Mouse (Mus musculus): Measurements from ENCODE around the gene Mycbp2. TPM values are rescaled to one million over a fixed set of nuclear protein-coding genes. Genes with fewer than 3 reads are reported as not detected.

The Mycbp2 gene
- polyA plus RNA-seq, 1 experiment from 2014 or later: 15.0 TPM

- DNase-seq (ENCODE audit: low spot score): no peak
- Histone ChIP-seq H3K27ac (replicated peaks) (peak overlapping the region; percentile 95), H3K4me1 (peaks cover 46% of the 10 kb centered on the region), H3K4me3 (peak overlapping the region; percentile 88), H3K27me3 (ENCODE audit: low read depth, poor library complexity, severe bottlenecking) (peaks cover 13% of the 10 kb centered on the region; the same call in 1 of the 2 replicates), H3K36me3 (no peaks in the 10 kb centered on the region), H3K9me3 (replicated peaks) (no peaks in the 10 kb centered on the region)
- WGBS: 14% methylated on average over 6 of the region's 6 CpGs
Observed at GRCm38 (mm10) chr14:103345486-103345857, 1.1 kb downstream of the Mycbp2 start.

- WGBS: 59% methylated on average over 2 of the region's 2 CpGs
- H3K9me3 ChIP-seq (replicated peaks): no peaks in the 10 kb centered on the region
- H3K36me3 ChIP-seq: no peaks in the 10 kb centered on the region
- peaks cover 10% of the 10 kb centered on the region; the same call in 1 of the 2 replicates for H3K27me3 ChIP-seq (ENCODE audit: low read depth, poor library complexity, severe bottlenecking)
- H3K27ac ChIP-seq (replicated peaks): no peak overlapping the region
- H3K4me3 ChIP-seq: peak overlapping the region; percentile 88
- DNase-seq (ENCODE audit: low spot score): no peak
- peaks cover 44% of the 10 kb centered on the region for H3K4me1 ChIP-seq
Observed at GRCm38 (mm10) chr14:103345011-103345410, 1.6 kb downstream of the Mycbp2 start.

DNA sequence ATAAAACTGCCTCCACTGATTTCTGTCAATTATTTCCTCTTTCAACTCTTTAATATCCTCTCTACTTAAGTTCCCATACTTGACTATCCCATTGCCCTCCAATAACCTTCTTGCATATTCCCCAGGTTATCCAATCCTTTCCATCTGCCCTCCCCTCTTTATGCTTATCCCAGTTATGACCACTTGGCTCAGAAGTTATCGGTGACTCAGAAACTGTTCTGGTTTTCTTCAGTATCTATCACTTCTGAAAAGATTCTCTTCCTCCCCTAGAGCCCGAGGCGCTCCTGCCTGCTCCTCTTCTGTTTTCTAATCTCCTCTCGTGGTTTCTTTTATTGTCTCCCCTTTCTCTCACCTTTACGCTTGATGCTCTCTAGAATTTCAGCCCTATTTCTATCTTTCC is 2.8 kb downstream of the Mycbp2 start:
- Histone ChIP-seq H3K27me3 (ENCODE audit: low read depth, poor library complexity, severe bottlenecking) (peaks cover 9% of the 10 kb centered on the region; the same call in 1 of the 2 replicates), H3K36me3 (no peaks in the 10 kb centered on the region), H3K4me1 (peaks cover 35% of the 10 kb centered on the region), H3K27ac (replicated peaks) (no peak overlapping the region), H3K4me3 (no peak overlapping the region), H3K9me3 (replicated peaks) (no peaks in the 10 kb centered on the region)
- WGBS: 70% methylated on average over 5 of the region's 5 CpGs
- DNase-seq (ENCODE audit: low spot score): no peak

GRCm38 (mm10) chr14:103341385-103342294 is 5.0 kb downstream of the Mycbp2 start:
- Histone ChIP-seq H3K4me1 (peaks cover 26% of the 10 kb centered on the region), H3K27ac (replicated peaks) (no peak overlapping the region), H3K36me3 (no peaks in the 10 kb centered on the region), H3K4me3 (no peak overlapping the region), H3K9me3 (replicated peaks) (no peaks in the 10 kb centered on the region), H3K27me3 (ENCODE audit: low read depth, poor library complexity, severe bottlenecking) (no peaks in the 10 kb centered on the region)
- WGBS: 85% methylated on average over 1 of the region's 1 CpGs
- DNase-seq (ENCODE audit: low spot score): no peak

GRCm38 (mm10) chr14:103312926-103313325 is 33.7 kb downstream of the Mycbp2 start:
- H3K4me3 ChIP-seq: no peak overlapping the region
- H3K27me3 ChIP-seq (ENCODE audit: low read depth, poor library complexity, severe bottlenecking): no peaks in the 10 kb centered on the region
- peaks cover 45% of the 10 kb centered on the region for H3K36me3 ChIP-seq
- H3K27ac ChIP-seq (replicated peaks): no peak overlapping the region
- whole genome bisulfite sequencing: 94% methylated on average over 4 of the region's 4 CpGs
- no peak for DNase-seq (ENCODE audit: low spot score)
- no peaks in the 10 kb centered on the region for H3K4me1 ChIP-seq
- peaks cover 6% of the 10 kb centered on the region; the same call in 1 of the 2 replicates for H3K9me3 ChIP-seq (replicated peaks)

- H3K36me3 ChIP-seq: peaks cover 49% of the 10 kb centered on the region
- 93% methylated on average over 2 of the region's 2 CpGs for WGBS
- H3K27me3 ChIP-seq (ENCODE audit: low read depth, poor library complexity, severe bottlenecking): no peaks in the 10 kb centered on the region
- H3K9me3 ChIP-seq (replicated peaks): 0 out of 2 replicates have a peak, but pooled peaks cover 2% of the 10 kb centered on the region
- DNase-seq (ENCODE audit: low spot score): no peak
- H3K4me3 ChIP-seq: no peak overlapping the region
- H3K4me1 ChIP-seq: no peaks in the 10 kb centered on the region
- no peak overlapping the region for H3K27ac ChIP-seq (replicated peaks)
Observed at GRCm38 (mm10) chr14:103296227-103296626, 50.4 kb downstream of the Mycbp2 start.

GRCm38 (mm10) chr14:103286650-103287049 is 60.0 kb downstream of the Mycbp2 start:
- DNase-seq (ENCODE audit: low spot score): no peak
- Histone ChIP-seq H3K27me3 (ENCODE audit: low read depth, poor library complexity, severe bottlenecking) (no peaks in the 10 kb centered on the region), H3K36me3 (peaks cover 26% of the 10 kb centered on the region), H3K27ac (replicated peaks) (no peak overlapping the region), H3K9me3 (replicated peaks) (no peaks in the 10 kb centered on the region), H3K4me1 (no peaks in the 10 kb centered on the region), H3K4me3 (no peak overlapping the region)
- 94% methylated on average over 2 of the region's 2 CpGs for WGBS

DNA sequence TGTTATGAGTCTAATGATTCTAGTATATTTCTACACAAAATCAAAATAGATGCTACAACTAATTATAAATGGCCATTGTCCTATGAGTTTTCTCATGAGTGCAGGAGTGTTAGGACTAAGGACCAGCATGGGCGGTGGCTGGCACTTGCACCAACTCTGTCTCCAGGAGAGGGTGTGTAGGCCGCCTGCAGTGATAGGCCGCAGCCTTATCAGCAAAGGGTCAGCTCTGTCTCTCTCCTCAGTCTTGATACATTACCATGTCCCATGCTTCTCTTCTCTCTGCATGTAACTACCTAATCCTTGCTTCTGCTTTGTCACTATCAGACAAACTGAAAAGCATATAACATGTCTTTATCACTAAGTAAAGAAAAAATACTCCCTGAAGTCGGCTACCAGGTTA is 69.9 kb downstream of the Mycbp2 start:
- Histone ChIP-seq H3K4me3 (no peak overlapping the region), H3K9me3 (replicated peaks) (no peaks in the 10 kb centered on the region), H3K27me3 (ENCODE audit: low read depth, poor library complexity, severe bottlenecking) (no peaks in the 10 kb centered on the region), H3K36me3 (peaks cover 24% of the 10 kb centered on the region), H3K27ac (replicated peaks) (no peak overlapping the region), H3K4me1 (no peaks in the 10 kb centered on the region)
- no peak for DNase-seq (ENCODE audit: low spot score)
- WGBS: 92% methylated on average over 4 of the region's 4 CpGs

DNA sequence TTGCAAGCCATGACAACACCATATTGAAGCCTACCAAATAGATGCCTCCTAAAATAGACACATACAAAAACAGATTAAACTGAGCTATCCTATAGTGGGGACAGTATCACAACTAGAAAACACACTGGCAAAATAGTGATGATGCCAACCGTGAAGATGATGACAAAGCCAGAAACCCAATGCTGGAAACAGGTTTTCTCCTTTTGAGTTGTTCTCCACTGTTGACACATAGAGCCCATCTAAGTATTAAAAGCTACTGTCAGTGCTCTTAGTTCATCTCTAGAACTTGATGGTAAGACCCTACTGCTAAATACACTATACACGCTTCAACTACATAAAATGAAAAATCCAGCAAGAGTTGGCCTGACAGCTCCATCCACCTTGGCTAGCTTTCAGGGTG is 86.2 kb downstream of the Mycbp2 start:
- Histone ChIP-seq H3K9me3 (replicated peaks) (no peaks in the 10 kb centered on the region), H3K4me3 (no peak overlapping the region), H3K27ac (replicated peaks) (no peak overlapping the region), H3K4me1 (no peaks in the 10 kb centered on the region), H3K36me3 (peaks cover 29% of the 10 kb centered on the region), H3K27me3 (ENCODE audit: low read depth, poor library complexity, severe bottlenecking) (no peaks in the 10 kb centered on the region)
- no peak for DNase-seq (ENCODE audit: low spot score)
- 94% methylated on average over 2 of the region's 2 CpGs for WGBS

DNA sequence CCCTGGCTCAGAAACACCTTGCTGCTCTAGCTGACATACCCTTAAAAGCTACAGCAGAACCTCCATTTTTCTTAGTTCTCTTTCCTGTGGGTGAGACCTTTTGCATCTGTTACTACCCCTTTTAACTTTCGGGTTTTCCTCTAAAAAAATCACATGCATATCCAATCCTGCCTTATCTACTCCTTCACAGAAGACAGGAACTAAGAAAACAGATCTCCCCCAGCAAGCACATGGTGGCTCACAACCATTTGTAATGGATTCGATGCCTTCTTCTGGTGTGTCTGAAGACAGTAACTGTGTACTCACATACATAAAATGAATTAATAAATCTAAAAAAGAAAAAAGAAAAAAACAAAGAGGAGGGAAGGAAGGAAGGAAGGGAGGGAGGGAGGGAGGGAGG is 87.9 kb downstream of the Mycbp2 start:
- 92% methylated on average over 2 of the region's 2 CpGs for WGBS
- Histone ChIP-seq H3K4me1 (no peaks in the 10 kb centered on the region), H3K36me3 (peaks cover 29% of the 10 kb centered on the region), H3K27me3 (ENCODE audit: low read depth, poor library complexity, severe bottlenecking) (no peaks in the 10 kb centered on the region), H3K4me3 (no peak overlapping the region), H3K27ac (replicated peaks) (no peak overlapping the region), H3K9me3 (replicated peaks) (no peaks in the 10 kb centered on the region)
- DNase-seq (ENCODE audit: low spot score): no peak

GRCm38 (mm10) chr14:103256866-103257265 is 89.7 kb downstream of the Mycbp2 start:
- Histone ChIP-seq H3K36me3 (peaks cover 30% of the 10 kb centered on the region), H3K4me3 (no peak overlapping the region), H3K27me3 (ENCODE audit: low read depth, poor library complexity, severe bottlenecking) (no peaks in the 10 kb centered on the region), H3K27ac (replicated peaks) (no peak overlapping the region), H3K9me3 (replicated peaks) (no peaks in the 10 kb centered on the region), H3K4me1 (no peaks in the 10 kb centered on the region)
- no peak for DNase-seq (ENCODE audit: low spot score)
- WGBS: 98% methylated on average over 7 of the region's 7 CpGs

DNA sequence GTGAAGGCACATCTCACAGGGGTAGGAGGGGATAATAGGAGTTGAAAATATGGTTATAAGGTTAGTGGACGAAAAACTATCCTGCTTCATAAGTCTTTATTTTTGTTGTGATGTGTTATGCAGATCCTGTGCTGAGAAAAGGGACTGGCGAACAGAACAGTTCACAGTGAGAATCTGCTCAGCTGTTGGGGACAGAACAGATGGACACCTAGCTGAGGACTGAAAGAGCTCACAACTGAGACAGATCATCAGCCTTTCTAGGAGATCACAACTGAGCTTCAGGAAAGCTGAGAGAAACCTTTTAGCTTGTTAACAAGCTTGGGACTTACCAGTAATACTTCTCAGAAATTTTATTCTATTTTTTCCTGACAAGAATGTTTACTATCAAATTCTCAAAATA is 92.3 kb downstream of the Mycbp2 start:
- Histone ChIP-seq H3K27me3 (ENCODE audit: low read depth, poor library complexity, severe bottlenecking) (no peaks in the 10 kb centered on the region), H3K27ac (replicated peaks) (no peak overlapping the region), H3K4me3 (no peak overlapping the region), H3K36me3 (peaks cover 20% of the 10 kb centered on the region), H3K4me1 (no peaks in the 10 kb centered on the region), H3K9me3 (replicated peaks) (no peaks in the 10 kb centered on the region)
- WGBS: 96% methylated on average over 2 of the region's 2 CpGs
- DNase-seq (ENCODE audit: low spot score): no peak

GRCm38 (mm10) chr14:103242020-103242419 is 104.6 kb downstream of the Mycbp2 start:
- no peak overlapping the region for H3K27ac ChIP-seq (replicated peaks)
- H3K4me3 ChIP-seq: no peak overlapping the region
- no peaks in the 10 kb centered on the region for H3K9me3 ChIP-seq (replicated peaks)
- H3K27me3 ChIP-seq (ENCODE audit: low read depth, poor library complexity, severe bottlenecking): no peaks in the 10 kb centered on the region
- 98% methylated on average over 6 of the region's 6 CpGs for WGBS
- no peaks in the 10 kb centered on the region for H3K4me1 ChIP-seq
- H3K36me3 ChIP-seq: peaks cover 32% of the 10 kb centered on the region
- DNase-seq (ENCODE audit: low spot score): no peak
